Mouse (Mus musculus): Measurements from ENCODE around the gene Rtn2.

The Rtn2 gene

GRCm38 (mm10) chr7:19319458-19319857 is 37.0 kb downstream of the Rtn2 start:
- DNase-seq (ENCODE audit: low spot score in 2 of 2): no peak

- peak; percentile 90 to 95 for DNase-seq (ENCODE audit: low spot score in 2 of 2)
These were observed 37.5 kb downstream of the Rtn2 start for GRCm38 (mm10) chr7:19319906-19320305.

DNA sequence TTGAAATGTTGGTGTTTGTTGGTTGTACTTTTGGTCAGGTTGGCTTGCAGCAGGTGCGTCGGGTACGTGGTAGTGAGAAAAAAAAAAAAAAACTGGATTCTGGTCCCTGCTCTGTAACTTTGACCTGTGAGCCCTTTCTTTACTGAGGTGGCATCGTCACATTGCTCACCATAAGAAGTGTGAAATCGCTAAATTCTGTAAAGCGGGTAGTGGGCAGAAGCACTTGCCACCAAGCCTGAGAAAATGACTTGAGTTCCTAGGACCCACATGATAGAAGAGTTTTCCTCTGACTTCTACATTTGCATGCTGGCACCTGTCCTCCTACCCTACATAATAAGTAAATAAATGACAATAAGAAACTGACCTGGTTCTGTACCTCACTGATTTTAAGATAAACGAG is 38.2 kb downstream of the Rtn2 start:
- DNase-seq (ENCODE audit: low spot score in 2 of 2): no peak

DNA sequence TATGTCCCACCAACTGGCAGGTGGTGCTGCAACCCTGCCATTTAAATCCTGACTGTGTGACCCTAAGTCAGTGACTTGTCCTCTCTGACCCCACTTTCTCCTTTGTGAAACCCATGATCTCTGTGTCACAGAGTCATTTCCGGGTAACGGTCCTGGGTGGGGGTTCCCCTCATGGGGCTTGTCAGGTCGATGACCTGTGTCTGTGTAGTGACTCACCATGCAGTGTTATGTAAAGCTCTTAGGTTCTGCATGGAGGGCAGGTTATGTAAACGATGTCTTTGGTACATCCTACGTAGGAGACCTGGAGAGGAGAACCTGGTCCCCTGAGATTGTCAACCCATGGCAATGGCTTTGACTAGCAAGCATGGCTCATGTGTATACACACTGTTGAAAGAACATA is 39.0 kb downstream of the Rtn2 start:
- DNase-seq (ENCODE audit: low spot score in 2 of 2): no peak

DNA sequence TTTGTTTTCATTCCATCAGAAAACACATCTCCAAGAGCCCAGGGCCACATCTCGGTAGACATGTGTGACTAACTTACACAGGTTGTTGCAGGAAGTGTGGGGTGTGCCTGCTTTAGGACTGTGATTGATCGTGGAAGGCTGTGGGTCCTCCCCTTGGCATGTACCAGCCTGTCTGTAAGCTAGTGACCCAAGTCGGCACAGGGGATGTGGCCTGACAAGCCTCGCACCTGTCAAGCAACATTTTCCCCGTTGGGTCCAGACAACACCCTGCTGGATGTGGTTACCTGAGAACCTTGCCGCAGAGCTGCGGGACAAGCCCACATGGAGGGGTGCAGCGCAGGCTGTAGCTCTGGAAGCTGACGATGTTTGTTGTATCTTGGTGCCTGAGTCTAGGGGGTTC is 40.1 kb downstream of the Rtn2 start:
- peak in 1 of 2 experiments; percentile 81 for DNase-seq (ENCODE audit: low spot score in 2 of 2)

DNA sequence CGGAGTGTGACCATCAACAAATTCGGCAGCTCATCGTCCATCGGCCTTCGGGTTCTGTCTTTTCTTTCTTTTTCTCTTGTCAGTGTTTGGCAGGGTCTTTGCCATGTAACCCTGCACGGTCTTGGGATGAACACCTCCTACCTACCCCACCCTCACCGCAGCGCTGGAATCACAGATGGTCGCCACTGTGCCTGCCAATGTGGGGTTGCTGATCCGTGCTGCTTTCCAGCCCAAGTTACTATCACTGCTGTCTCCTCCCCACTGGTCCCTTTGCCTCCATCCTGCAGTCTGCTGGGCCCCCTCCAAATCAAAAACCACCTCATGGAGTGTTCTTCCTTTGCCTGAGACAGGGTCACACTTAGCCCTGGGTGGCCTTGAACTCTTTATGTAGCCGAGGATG is 41.8 kb downstream of the Rtn2 start:
- DNase-seq (ENCODE audit: low spot score in 2 of 2): no peak

DNA sequence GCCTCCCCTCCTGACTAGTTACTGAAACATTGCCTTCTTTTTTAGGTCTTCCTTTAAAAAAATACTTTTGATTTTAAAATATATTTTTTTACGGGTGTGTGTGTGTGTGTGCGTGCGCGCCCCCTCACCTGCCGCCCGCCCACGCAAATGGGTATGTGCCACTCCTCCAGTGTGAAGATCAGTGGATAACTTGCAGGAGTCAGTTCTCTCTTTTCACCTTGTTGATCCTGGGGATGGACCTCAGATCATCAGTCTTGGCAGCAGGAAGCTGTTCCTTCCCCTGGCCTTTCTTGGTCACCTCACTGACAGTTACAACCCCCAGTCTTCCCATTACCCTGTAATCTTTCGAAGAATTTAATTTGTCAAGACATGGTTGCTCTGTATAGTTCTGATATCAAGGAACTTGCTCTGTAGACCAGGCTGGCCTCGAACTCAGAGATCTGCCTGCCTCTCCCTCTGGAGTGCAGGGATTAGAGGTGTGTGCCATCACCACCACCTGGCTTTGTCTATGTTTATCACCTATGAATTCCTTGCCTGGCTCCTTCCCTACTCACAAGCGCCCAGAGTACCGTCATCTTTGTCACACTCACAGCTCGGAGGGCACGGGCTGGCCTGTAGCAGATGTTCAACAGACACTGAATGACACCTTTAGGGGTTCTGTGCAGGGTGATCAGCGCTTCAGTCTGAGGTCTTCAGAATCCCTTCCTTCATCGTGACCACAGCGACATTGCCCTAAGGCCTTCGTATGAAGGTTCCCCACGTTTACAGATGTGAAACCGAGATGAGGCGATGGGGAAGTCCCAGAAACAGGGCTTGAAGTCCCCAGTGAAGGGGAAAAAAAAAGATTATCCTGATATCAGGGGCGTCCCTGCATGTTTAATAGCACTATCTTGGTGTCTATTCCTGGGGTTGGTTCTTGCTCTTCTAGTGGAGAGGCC is 43.1 kb downstream of the Rtn2 start:
- DNase-seq (ENCODE audit: low spot score in 2 of 2): no peak

- DNase-seq (ENCODE audit: low spot score in 2 of 2): peak; percentile 71 to 76
These were observed 43.9 kb downstream of the Rtn2 start for GRCm38 (mm10) chr7:19326359-19326758.

DNA sequence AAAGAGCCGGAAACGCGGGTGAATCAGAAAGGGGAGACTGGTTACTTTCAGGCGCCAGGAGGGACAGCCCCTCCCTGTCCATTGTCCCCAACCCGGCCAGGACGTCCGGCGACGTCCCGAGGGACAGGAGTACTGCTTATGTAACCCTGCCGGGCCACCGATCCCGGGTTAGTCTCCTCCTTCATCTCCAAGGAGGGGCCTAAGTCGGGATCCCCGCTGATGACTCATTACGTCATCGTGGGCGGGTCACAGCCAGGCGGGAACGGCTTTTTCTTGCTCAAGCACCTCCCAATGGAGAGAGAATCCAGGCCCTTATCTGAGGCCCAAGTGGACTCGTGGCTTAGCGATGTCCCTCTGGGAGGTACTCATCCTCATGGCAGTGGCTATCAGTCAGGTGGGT is 44.7 kb downstream of the Rtn2 start:
- peak; percentile 67 to 87 for DNase-seq (ENCODE audit: low spot score in 2 of 2)

GRCm38 (mm10) chr7:19327782-19328181 is 45.4 kb downstream of the Rtn2 start:
- DNase-seq (ENCODE audit: low spot score in 2 of 2): no peak

GRCm38 (mm10) chr7:19328425-19328824 is 46.0 kb downstream of the Rtn2 start:
- no peak for DNase-seq (ENCODE audit: low spot score in 2 of 2)

DNA sequence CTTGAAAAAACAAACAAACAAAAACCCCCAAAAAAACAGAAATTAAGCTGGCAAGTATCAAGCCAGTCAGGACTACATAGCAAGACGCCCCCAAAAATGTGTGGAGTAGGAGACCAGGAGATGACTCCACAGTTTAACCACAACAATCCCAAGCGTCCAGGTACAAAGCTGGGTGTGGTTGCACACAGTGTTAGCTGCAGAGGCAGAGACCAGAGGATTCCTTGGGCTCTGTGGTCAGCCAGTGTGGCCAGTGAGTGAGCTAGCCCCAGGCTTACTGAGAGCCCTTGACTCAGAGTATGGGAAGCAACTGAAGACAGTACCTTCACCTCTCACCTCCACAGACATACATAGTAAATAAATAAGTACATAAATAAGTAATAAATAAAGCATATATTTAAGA is 49.5 kb downstream of the Rtn2 start:
- no peak for DNase-seq (ENCODE audit: low spot score in 2 of 2)

- peak; percentile 61 to 62 for DNase-seq (ENCODE audit: low spot score in 2 of 2)
These were observed 50.4 kb downstream of the Rtn2 start for GRCm38 (mm10) chr7:19332709-19333352.

DNA sequence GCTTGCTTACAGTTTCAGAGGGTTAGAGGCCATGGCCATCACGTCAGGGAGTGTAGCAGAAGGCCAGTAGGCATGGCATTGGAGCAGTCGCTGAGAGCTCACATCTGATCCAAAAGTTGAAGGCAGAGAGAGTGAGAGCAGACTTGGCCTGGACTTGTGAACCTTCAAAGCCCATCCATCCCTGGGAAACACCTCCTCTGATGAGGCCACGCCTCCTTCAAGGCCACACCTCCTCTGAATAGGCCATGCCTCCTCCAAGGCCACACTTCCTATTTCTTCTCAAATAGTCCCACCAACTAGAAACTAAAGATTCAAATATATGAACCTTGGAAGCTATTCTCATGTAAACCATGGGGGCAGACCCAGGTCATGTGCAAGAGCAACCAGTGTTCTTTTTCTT is 53.2 kb downstream of the Rtn2 start:
- no peak for DNase-seq (ENCODE audit: low spot score in 2 of 2)

- DNase-seq (ENCODE audit: low spot score in 2 of 2): no peak
These were observed 54.7 kb downstream of the Rtn2 start for GRCm38 (mm10) chr7:19337122-19337521.

GRCm38 (mm10) chr7:19338060-19338459 is 55.6 kb downstream of the Rtn2 start:
- DNase-seq (ENCODE audit: low spot score in 2 of 2): no peak

- DNase-seq (ENCODE audit: low spot score in 2 of 2): no peak
These were observed 56.2 kb downstream of the Rtn2 start for GRCm38 (mm10) chr7:19338596-19338995.

GRCm38 (mm10) chr7:19341250-19341649 is 58.8 kb downstream of the Rtn2 start:
- no peak for DNase-seq (ENCODE audit: low spot score in 2 of 2)

DNA sequence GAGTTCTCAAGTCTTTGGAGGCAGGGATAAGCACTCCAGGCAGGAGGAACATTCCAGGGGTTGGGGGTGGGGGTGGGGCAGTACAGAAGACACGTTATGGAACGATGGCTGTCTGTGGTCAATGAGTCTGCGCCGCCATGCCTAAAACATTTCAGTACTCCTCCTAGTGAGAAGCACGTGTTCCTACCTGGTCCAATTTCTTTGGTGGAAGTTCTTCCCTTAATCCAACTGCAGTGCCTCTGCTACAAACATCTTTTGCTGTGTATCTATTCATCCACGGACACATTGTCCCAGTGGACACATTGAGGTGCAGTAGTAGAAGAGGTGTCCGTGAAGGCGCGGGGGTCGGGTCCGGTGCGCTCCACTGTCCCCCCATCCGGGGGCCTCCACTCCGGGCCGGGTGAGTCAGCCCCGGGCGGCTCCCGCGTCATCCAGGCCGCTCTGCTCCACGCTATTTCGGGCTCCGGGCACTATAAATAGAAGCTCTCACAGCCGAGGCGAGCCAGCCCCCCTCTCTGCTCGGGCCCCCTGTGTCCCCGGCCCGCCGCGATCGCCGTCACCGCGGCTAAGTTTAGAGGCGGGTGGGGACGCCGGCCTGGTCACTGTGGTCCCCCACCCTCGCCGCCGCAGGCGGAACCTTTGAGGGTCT is 59.5 kb downstream of the Rtn2 start:
- DNase-seq (ENCODE audit: low spot score in 2 of 2): no peak

GRCm38 (mm10) chr7:19342481-19343027 is 60.1 kb downstream of the Rtn2 start:
- peak; percentile 77 to 87 for DNase-seq (ENCODE audit: low spot score in 2 of 2)

- peak in 1 of 2 experiments; percentile 61 for DNase-seq (ENCODE audit: low spot score in 2 of 2)
These were observed 60.9 kb downstream of the Rtn2 start for GRCm38 (mm10) chr7:19343210-19343808.

Measured in urinary bladder, adult 18-20 months (tissue).